Mouse (Mus musculus) embryonic fibroblast, embryonic 13.5 days (primary cell): Measurements from ENCODE around the gene Slc7a15.
"Not testable (repeated sequence)": the region's sequence is repeated elsewhere in the genome, so short reads cannot be mapped to it uniquely, and the experiment has no call there.

ENCODE experiments used
- CTCF ChIP-seq: IDR thresholded peaks from 2 replicates; pipeline ENCODE4 v1.5.1; 2011; ENCODE audit warnings: mild to moderate bottlenecking, control low read depth, low read length, moderate library complexity, borderline replicate concordance; ENCODE audit not compliant: insufficient read depth
- POLR2A ChIP-seq: IDR thresholded peaks from 2 replicates; pipeline ENCODE4 v1.6.1; 2011; ENCODE audit warnings: low read depth, mild to moderate bottlenecking, control low read depth, low read length, moderate library complexity

GRCm38 (mm10) chr12:8648211-8648610 is 49.3 kb upstream of the Slc7a15 start:
- TF ChIP-seq CTCF, POLR2A: not testable (repeated sequence)
